Mouse (Mus musculus) left cerebral cortex, postnatal 14 days (tissue): Measurements from ENCODE around the gene Vps13c. TPM values are rescaled to one million over a fixed set of nuclear protein-coding genes. Genes with fewer than 3 reads are reported as not detected.

Experiments
- DNase-seq, 2 experiments: peaks; one replicate each; pipeline ENCODE4 v3.0.0; 2021 to 2022; ENCODE audit warnings: low spot score in 2 of 2, mixed read lengths in 1 of 2
- intact Hi-C: fragments of 180-260 bp; cut with DNase I; formaldehyde crosslinking; loops from one replicate; pipeline ENCODE4 v1.15.1; 2025
- total RNA-seq, 2 experiments: library from RNA; stranded (reverse); gene quantifications; 2 replicates each; pipeline ENCODE4 v1.2.3; 2021

Vps13c gene
- total RNA-seq, 2 experiments from 2014 or later: 62.3 to 66.2 TPM

- intact Hi-C loops: no loop called here
- DNase-seq: no peak
Observed at GRCm38 (mm10) chr9:67965889-67966288, 125.7 kb downstream of the Vps13c start.

DNA sequence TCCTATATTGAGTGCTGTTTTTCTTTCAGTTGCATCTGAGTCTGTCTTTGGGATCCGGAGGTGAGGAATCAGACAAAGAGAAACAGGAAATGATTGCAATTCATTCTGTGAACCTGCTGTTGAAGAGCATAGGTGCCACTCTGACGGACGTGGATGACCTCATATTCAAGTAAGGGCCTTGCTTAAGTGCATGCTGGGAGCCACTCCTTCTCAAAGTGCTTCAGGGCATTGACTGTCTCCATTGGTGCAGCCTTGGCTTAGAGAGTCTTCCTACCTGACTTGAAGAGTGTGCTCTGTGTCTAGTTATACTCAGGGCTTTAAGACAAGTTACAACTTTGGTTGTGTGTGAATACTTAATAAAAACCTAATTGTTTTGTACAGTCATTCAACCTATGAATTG lies 126.8 kb downstream of the Vps13c start:
- intact Hi-C loops: no loop called here
- DNase-seq: no peak

- intact Hi-C loops: loop anchor here (2.0 to 5.0 kb wide), 2 partner anchors 146 to 291 kb away; no protein-coding TSS in a partner anchor
Observed at GRCm38 (mm10) chr9:67973451-67973850, 133.3 kb downstream of the Vps13c start.

DNA sequence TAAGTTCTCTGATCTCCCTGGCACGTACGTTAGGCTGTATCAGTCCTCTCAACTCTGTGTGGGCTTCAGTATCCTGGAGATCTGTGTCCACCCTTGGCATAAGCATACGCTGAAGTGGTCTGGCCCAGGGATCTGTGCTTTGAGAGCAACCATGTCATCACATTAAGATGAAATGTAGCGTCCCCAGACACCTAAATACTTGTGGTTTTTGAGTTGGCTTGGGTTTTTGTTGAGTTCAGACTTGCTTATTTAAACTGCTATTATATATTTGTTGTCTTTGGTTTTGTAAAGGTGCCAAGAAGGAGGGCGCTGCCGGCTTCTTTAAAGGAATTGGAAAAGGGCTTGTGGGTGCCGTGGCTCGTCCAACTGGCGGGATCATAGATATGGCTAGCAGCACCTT lies 135.3 kb downstream of the Vps13c start:
- DNase-seq: no peak
- intact Hi-C loops: no loop called here

More at GRCm38 (mm10) chr9:67973451-67973850, 133.3 kb downstream of the Vps13c start:
- peak; percentile 37 to 38 for DNase-seq

- intact Hi-C loops: no loop called here
- peak; percentile 15 to 16 for DNase-seq
Observed at GRCm38 (mm10) chr9:68006566-68006965, 166.4 kb downstream of the Vps13c start.

- intact Hi-C loops: loop anchor here (2.0 to 10.0 kb wide), 4 partner anchors 638 to 1460 kb away; partner anchors contain the start of gene Rora
- DNase-seq: peak; percentile 81 to 90
Observed at GRCm38 (mm10) chr9:68014991-68015396, 174.8 kb downstream of the Vps13c start.

DNA sequence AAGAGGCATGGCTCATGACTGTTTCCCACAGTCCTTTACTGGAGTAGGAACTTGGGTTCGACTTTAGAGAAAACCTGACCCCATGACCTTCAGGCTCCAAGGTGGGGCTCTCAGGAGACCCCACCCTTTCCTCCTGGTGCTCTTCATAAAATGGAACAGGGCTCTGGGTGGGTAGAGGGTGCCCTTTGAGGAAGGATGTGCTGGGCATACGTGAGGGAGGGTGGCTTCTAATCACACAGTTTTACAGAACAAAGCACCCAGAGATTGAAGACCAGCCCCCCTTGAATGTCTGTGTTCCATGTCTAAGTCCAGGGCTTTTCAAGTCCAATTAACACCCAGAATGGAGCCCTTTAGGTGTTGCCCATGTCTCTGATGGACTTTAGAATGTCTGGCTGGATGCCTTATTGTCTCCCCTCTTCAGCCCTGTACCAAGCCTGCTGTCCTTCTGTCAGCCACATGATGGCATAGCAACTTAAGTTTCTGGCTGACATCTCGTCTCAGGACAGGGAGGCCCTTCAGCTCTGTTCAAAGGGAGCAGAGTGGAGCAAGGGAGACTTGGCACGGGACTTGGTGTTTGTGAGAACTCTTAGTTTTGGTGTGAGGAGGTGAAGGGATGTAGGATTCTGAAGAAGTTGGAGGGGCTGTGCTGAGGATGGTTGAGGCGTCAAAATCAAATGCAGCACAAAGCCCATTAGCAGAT lies 176.2 kb downstream of the Vps13c start:
- intact Hi-C loops: loop anchor here (5.0 to 10.0 kb wide), 3 partner anchors 1278 to 1458 kb away; no protein-coding TSS in a partner anchor
- peak; percentile 72 to 76 for DNase-seq

- no peak for DNase-seq
- intact Hi-C loops: no loop called here
Observed at GRCm38 (mm10) chr9:68020776-68021365, 180.7 kb downstream of the Vps13c start.

DNA sequence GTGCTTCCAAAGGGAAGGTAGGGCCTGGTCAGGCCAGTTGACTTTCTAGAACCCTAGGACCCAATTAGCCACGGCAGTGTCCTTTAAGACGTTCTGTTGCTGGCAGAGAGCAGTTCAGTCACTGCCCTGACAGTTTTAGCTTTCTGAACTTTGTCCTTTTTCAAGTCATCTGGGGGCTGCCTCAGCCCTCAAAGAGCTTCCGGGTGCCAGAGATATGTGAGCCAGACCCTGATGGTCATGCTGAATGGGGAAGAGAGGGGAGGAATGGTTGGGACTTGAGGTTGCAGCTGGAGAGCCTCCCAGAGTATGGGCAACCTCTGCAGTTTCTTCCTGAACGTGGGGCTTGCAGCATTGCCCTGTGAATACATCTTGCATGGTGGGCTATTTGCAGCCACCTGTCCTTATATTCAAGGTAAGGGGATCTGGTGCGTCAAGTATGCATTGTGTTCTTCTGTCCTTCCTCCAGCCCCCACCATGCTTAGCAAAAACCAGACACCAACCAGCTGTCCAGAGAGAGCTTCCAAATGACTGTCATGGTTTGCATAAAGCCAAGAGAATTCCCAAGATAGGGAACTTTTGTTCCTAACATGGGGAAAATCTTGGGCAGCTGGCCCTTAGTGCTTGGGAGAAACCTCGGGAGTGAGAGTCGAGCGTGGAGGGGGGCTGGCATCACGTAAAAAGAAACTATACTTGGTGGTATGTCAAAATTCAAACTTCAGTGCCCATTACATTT lies 182.3 kb downstream of the Vps13c start:
- no peak for DNase-seq
- intact Hi-C loops: no loop called here

DNA sequence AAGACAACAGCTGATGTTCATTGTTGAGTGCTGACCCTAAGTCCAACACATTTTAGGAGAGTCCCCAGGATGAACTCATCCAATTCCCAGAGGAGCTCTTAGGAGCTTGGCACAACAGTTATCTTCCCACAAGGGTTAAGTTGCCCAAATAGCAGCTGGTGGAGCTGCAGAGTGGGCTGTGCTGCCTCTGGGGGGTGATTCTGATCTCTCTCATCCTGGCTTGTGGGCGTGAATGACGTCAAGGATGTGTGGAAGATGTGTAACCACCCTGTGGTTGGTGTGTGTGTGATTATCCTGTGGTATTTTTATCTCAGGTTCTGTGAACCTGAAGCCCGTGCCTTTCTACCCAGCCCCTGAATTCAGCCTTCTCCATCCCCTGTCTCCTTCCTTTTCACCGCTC lies 188.4 kb downstream of the Vps13c start:
- intact Hi-C loops: no loop called here

GRCm38 (mm10) chr9:68033771-68034170 lies 193.6 kb downstream of the Vps13c start:
- intact Hi-C loops: no loop called here
- no peak for DNase-seq

More for the DNA sequence above, 188.4 kb downstream of the Vps13c start:
- no peak for DNase-seq

Other genes starting within 250 kb of the Vps13c start
- 1 to 10 TPM; 4.4 to 5.7 TPM for gene C2cd4b, start 81.0 kb upstream of the Vps13c start, total RNA-seq
- under 1 TPM in 1 of 2 experiments, not detected in 1; 0.59 TPM for gene C2cd4a, start 8.1 kb upstream of the Vps13c start, total RNA-seq